Mouse (Mus musculus) heart, adult 2 months (tissue): ENCODE results near the gene Dolk. TPM values are rescaled to one million over a fixed set of nuclear protein-coding genes. Genes with fewer than 3 reads are reported as not detected.
A peak's percentile ranks its signal among the peaks of the same experiment; 100 is the strongest.

Source experiments
- DNase-seq, 2 experiments: peaks; one replicate each; pipeline ENCODE4 v3.0.0; 2021
- H3K27ac ChIP-seq: fragments of 200-600 bp; 2 replicates; pipeline ENCODE4 v1.8.1; 2022
- H3K27me3 ChIP-seq: fragments of 200-500 bp; 2 replicates; pipeline ENCODE4 v1.6.1; 2012; ENCODE audit warnings: mild to moderate bottlenecking, low read length, inconsistent platforms, mixed read lengths; ENCODE audit not compliant: control insufficient read depth, insufficient read depth
- H3K36me3 ChIP-seq: fragments of 200-500 bp; 2 replicates; pipeline ENCODE4 v1.6.1; 2012; ENCODE audit warnings: low read length, inconsistent platforms; ENCODE audit not compliant: control insufficient read depth, insufficient read depth
- H3K4me1 ChIP-seq: fragments of 200-500 bp; 2 replicates; pipeline ENCODE4 v1.6.1; 2011; ENCODE audit warnings: low read length; ENCODE audit not compliant: control insufficient read depth, insufficient read depth
- H3K4me3 ChIP-seq: fragments of 200-600 bp; 2 replicates; pipeline ENCODE4 v1.8.1; 2022
- H3K79me2 ChIP-seq: fragments of 200-500 bp; replicated peaks from 2 replicates; pipeline ENCODE4 v1.6.1; 2012; ENCODE audit warnings: mild to moderate bottlenecking, inconsistent platforms, low read length, moderate library complexity, mixed read lengths; ENCODE audit not compliant: control insufficient read depth, insufficient read depth
- H3K9ac ChIP-seq: fragments of 200-500 bp; 2 replicates; pipeline ENCODE4 v1.6.1; 2012; ENCODE audit warnings: low read depth, mild to moderate bottlenecking, control low read depth, inconsistent platforms, low read length, mixed read lengths
- CTCF ChIP-seq: fragments of 200-600 bp; IDR thresholded peaks from 2 replicates; pipeline ENCODE4 v1.8.1; 2022; ENCODE audit warnings: antibody characterized with exemption, mild to moderate bottlenecking, moderate library complexity
- EP300 ChIP-seq: fragments of 200-500 bp; IDR thresholded peaks from 2 replicates; pipeline ENCODE4 v1.6.1; 2011; ENCODE audit warnings: low read depth, low read length, control low read depth; ENCODE audit not compliant: insufficient read depth
- POLR2A ChIP-seq: fragments of 200-500 bp; IDR thresholded peaks from 2 replicates; pipeline ENCODE4 v1.6.1; 2011; ENCODE audit warnings: mild to moderate bottlenecking, low read depth, low read length, control low read depth; ENCODE audit not compliant: insufficient read depth
- WGBS: fragments of 180-500 bp; shearing (Covaris S2); methylation state at CpG from one replicate; pipeline ENCODE4 v1.1.7; 2018; 5-methylcytosine and 5-hydroxymethylcytosine counted together
- intact Hi-C: fragments of 180-260 bp; cut with DNase I; formaldehyde crosslinking; loops from one replicate; pipeline ENCODE4 v1.15.1; 2025
- polyA plus RNA-seq: library from polyadenylated mRNA; depleted of rRNA; stranded (reverse); fragments of >200 nt; gene quantifications from 2 replicates; pipeline ENCODE4 v1.2.3, GENCODE M21; 2012
- total RNA-seq, 2 experiments: library from RNA; stranded (reverse); gene quantifications; 2 replicates each; pipeline ENCODE4 v1.2.3; 2021

The Dolk gene
- total and polyA plus RNA-seq, 3 experiments: 21.6 to 25.3 (median 23.9) TPM

DNA sequence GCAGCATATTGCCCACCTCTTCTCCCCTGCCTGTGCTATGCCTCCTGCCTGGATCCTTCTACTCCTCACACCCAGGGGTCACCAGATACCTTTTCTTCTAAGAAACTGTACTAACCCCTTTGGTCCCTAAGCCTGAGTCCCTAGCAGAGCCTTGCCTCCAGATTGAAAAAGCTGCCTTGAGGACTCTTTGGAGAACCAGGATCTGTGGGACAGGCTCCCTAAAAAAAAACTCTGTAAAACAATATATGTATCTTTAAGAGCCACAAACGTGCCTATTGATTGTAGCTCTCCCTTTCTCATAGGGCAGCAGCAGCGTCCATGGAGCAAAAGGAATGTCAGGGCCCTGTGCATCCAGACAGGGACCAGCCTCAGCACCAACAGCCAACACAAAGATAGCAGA lies 45.9 kb downstream of the Dolk start, which contains the start of gene Gm28035:
TSS of gene Gm28035 (plus strand) at position 301 of the 400 bp plus-strand sequence.
- Histone ChIP-seq H3K36me3 (peaks cover 36% of the 10 kb centered on the region), H3K4me1 (peaks cover 43% of the 10 kb centered on the region), H3K9ac (peak within 1 kb of the TSS; percentile 85), H3K27ac (peak within 1 kb of the TSS; percentile 98), H3K27me3 (no peaks in the 10 kb centered on the region), H3K79me2 (peaks cover 5% of the 10 kb centered on the region), H3K4me3 (peak within 1 kb of the TSS; percentile 81)
- DNase-seq: no peak
- TF ChIP-seq POLR2A: no peak
- TF ChIP-seq CTCF: 0 out of 2 replicates have a peak, but pooled peaks have one; percentile 3
- WGBS: 11% methylated on average over 2 of the region's 2 CpGs
- intact Hi-C loops: loop anchor here (1.0 kb wide), 1 partner anchor 25 kb away; no protein-coding TSS in a partner anchor

DNA sequence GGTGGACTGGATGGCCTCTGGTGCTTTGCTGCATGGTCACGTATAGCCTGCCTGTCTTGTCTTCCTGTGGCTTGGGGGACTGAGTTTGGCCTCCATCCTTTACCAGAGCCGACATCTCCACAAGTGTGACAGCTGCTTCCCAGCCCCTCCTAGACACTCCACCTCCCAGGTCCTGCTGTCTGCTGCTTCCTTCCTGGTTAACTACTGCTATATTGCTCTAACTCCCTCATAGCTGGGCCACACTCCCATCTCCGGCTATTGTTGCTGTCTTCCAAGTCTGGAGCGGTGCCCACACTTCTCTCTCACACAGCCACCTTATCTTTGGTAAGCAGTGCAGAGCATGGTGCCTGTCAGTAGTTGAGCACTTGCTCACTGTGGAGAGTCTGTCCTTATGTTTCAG lies 46.4 kb downstream of the Dolk start:
- DNase-seq: peak; percentile 80 to 86
- 2% methylated on average over 4 of the region's 4 CpGs for WGBS

DNA sequence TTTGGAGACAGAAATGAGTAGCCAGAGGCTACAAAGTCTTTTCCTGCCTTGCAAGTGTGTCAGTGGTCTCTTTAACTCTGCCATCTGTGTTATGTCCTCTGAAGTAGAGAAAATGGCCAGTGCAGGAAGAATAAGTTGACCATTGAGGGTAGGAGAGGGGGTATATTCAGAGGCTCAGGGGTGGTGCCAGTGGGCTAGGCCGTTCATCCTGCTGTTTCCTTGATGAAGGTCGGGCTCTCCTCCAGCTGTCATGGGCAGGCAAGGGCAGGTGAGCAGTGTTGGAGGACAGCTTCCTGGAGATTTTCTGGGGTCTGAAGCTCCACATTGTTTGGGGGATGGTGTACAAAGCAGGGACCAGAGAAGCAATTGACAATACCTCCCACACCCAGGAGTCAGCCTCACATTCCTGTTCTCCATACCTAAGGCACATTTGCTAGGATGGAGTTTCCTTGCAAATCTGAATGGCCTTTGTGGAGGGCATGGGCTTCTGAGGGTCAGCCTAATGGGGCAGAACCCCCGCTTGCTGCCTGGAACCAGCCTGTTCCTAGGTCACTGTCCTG lies 47.1 kb downstream of the Dolk start:
- peaks cover 34% of the 10 kb centered on the region for H3K4me1 ChIP-seq
- peak overlapping the region; percentile 98 for H3K27ac ChIP-seq
- H3K27me3 ChIP-seq: no peaks in the 10 kb centered on the region
- H3K9ac ChIP-seq: peak overlapping the region; percentile 85
- intact Hi-C loops: no loop called here
- peaks cover 28% of the 10 kb centered on the region for H3K36me3 ChIP-seq
- H3K79me2 ChIP-seq: peaks cover 3% of the 10 kb centered on the region
- no peak for TF ChIP-seq EP300
- TF ChIP-seq POLR2A: peak; percentile 10; the same call in 1 of the 2 replicates
- H3K4me3 ChIP-seq: peak overlapping the region; percentile 81
- 25% methylated on average over 3 of the region's 3 CpGs for WGBS
- peak; percentile 40 to 47 for DNase-seq

More for the DNA sequence above, 46.4 kb downstream of the Dolk start:
- H3K4me3 ChIP-seq: peak overlapping the region; percentile 81
- peaks cover 40% of the 10 kb centered on the region for H3K4me1 ChIP-seq
- H3K79me2 ChIP-seq: peaks cover 5% of the 10 kb centered on the region
- no peaks in the 10 kb centered on the region for H3K27me3 ChIP-seq
- intact Hi-C loops: loop anchor here (1.0 kb wide), 1 partner anchor 26 kb away; no protein-coding TSS in a partner anchor
- TF ChIP-seq CTCF: no peak
- TF ChIP-seq EP300: peak; percentile 87
- peak; percentile 91 for TF ChIP-seq POLR2A
- peak overlapping the region; percentile 98 for H3K27ac ChIP-seq
- peaks cover 34% of the 10 kb centered on the region for H3K36me3 ChIP-seq
- H3K9ac ChIP-seq: peak overlapping the region; percentile 85

DNA sequence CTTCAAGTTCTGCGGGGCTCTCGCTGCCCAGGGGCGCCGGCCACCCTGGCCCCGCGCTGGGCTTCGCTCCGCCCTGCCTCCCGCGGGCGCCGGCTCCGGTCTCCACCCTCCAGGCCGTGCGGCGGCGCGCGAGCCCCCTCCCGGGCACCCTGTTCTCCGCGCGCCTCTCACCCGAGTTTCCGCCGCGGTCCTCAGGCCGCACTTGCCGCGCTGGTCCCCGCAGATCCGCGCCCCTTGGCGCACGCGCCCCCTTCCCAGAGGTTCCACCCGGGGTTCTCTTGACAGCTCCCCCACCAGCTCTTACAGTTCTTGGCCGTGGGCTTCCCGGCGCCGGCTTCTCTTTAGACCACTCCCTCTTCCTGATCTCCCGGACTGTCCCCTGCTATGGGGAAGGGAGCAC lies 48.3 kb downstream of the Dolk start:
- Histone ChIP-seq H3K9ac (peak overlapping the region; percentile 85), H3K27ac (peak overlapping the region; percentile 98), H3K79me2 (no peaks in the 10 kb centered on the region; the same call in 1 of the 2 replicates), H3K4me1 (peaks cover 30% of the 10 kb centered on the region), H3K36me3 (peaks cover 20% of the 10 kb centered on the region), H3K4me3 (peak overlapping the region; percentile 81), H3K27me3 (no peaks in the 10 kb centered on the region)
- under 1% methylated on average over 42 of the region's 42 CpGs for WGBS
- TF ChIP-seq EP300: no peak
- TF ChIP-seq CTCF: peak; percentile 43
- intact Hi-C loops: loop anchor here (1.0 to 2.0 kb wide), 3 partner anchors 32 to 61 kb away; no protein-coding TSS in a partner anchor
- DNase-seq: peak in 1 of 2 experiments; percentile 86

DNA sequence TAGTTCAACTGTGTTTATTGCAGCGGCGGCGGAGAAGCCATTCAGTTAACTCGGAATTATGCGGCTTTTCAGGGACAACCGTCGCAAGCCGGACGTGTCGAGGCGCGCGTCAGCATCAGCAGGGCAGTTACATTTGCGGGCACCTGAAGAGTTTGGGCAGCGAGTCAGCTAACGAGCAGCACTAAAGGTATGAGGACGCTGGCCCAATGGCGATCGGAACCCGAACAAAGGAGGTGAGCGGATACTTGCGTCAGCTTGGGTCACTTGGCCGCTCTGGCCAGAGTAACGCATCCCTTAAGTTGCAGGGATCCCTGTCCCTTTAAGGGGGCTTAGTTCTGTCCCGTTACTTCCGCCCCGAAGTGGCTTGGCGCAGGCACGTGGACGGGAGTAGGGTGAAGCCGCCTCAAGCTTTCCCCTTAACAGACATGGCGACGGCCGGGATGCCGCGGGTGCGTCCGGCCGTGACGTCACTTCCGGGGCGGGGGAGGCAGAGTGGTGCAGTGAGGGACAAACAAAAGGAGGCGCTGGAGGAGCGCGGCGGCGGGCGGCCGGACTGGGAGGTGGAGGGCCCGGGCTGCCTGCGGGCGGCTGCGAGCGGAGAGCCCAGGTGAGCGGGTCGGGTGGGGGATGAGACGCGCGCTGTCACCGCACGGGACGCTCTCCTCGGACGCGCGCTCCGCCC lies 48.8 kb downstream of the Dolk start, which contains the start of gene Lrrc8a:
TSS of gene Lrrc8a (plus strand) at position 517 of the 682 bp plus-strand sequence.
- intact Hi-C loops: loop anchor here (1.0 to 2.0 kb wide), 3 partner anchors 31 to 61 kb away; no protein-coding TSS in a partner anchor

More for the DNA sequence above, 48.8 kb downstream of the Dolk start, which contains the start of gene Lrrc8a:
- Histone ChIP-seq H3K36me3 (peaks cover 19% of the 10 kb centered on the region), H3K27ac (peak within 1 kb of the TSS; percentile 98), H3K9ac (peak within 1 kb of the TSS; percentile 85), H3K4me1 (peaks cover 27% of the 10 kb centered on the region), H3K4me3 (peak within 1 kb of the TSS; percentile 81), H3K27me3 (no peaks in the 10 kb centered on the region), H3K79me2 (no peaks in the 10 kb centered on the region; the same call in 1 of the 2 replicates)
- under 1% methylated on average over 67 of the region's 67 CpGs for WGBS
- TF ChIP-seq CTCF: peak; percentile 68
- TF ChIP-seq EP300: peak; percentile 68; the same call in 1 of the 2 replicates
- TF ChIP-seq POLR2A: peak; percentile 73
- DNase-seq: peak; percentile 100
